Mouse (Mus musculus) adrenal gland, postnatal 10 days (tissue): ENCODE results near the gene Tubb1. TPM values are rescaled to one million over a fixed set of nuclear protein-coding genes. Genes with fewer than 3 reads are reported as not detected.

ENCODE experiments used
- DNase-seq: peaks from one replicate; pipeline ENCODE4 v3.0.0; 2021; ENCODE audit warnings: mixed read lengths
- total RNA-seq, 2 experiments: library from RNA; stranded (reverse); gene quantifications; 2 replicates each; pipeline ENCODE4 v1.2.3; 2021

Tubb1 gene
- total RNA-seq, 2 experiments from 2014 or later, result 1.0 to 1.3 TPM

DNA sequence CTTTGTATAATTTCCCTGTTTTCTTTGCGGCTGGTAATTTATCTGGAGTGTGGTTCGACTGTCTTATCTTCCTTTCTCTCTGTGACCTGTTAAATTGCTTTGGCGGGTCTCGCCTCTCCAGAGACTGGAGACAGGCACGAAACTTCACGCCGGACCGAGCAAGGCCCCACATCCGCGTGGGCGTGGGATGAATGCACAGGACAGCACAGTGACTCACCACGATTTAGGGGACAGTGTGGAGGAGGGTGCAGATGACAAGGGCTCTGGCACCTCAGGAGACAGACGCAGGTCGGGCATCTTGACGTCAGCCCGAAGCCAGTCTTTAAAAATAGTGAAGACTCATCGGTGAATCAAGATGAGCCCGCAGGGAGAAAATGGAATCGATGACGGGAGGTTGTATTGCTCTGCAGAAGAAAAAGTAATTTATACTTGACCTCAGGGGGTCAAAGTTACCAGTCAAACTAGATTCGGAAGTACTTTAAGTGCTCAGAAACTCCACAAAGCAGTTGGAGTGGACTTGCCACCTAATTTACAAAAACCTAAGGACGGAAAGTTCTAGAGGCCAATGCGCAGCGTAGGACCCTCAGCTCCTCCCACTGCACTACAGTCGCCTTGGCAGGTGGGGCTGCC is 52.5 kb downstream of the Tubb1 start:
- DNase-seq, result peak; percentile 37

Other genes starting within 250 kb of the Tubb1 start
- gene Gnas, start 166.4 kb upstream of the Tubb1 start, total RNA-seq, result 1,000 to 10,000 TPM; 5,524 to 6,088 TPM
- 1 to 10 TPM; 6.2 to 6.8 TPM for gene Gm20721, start 104.0 kb upstream of the Tubb1 start, total RNA-seq
- gene Nelfcd, start 34.9 kb upstream of the Tubb1 start, total RNA-seq, result 10 to 100 TPM; 55.1 to 62.2 TPM
- 100 to 1,000 TPM; 114 to 138 TPM for gene Ctsz, start 11.7 kb upstream of the Tubb1 start, total RNA-seq
- 100 to 1,000 TPM; 569 to 676 TPM for gene Atp5e, start 13.4 kb downstream of the Tubb1 start, total RNA-seq
- 100 to 1,000 TPM; 171 to 172 TPM for gene Prelid3b, start 22.4 kb downstream of the Tubb1 start, total RNA-seq
- gene Zfp831, start 192.8 kb downstream of the Tubb1 start, total RNA-seq, result under 1 TPM; 0.54 to 0.64 TPM